Mouse (Mus musculus): ENCODE data around the gene Kcnk3. TPM values are rescaled to one million over a fixed set of nuclear protein-coding genes. Genes with fewer than 3 reads are reported as not detected.

The Kcnk3 gene
- polyA plus RNA-seq, 1 experiment from 2014 or later = 2.1 TPM

GRCm38 (mm10) chr5:30650756-30651155 is 62.8 kb downstream of the Kcnk3 start:
- ATAC-seq (ENCODE audit: low FRiP score, low TSS enrichment) = no peak
- no peaks in the 10 kb centered on the region for H3K27me3 ChIP-seq (ENCODE audit: control insufficient read depth, insufficient read depth, low read length)
- WGBS = 89% methylated on average over 3 of the region's 3 CpGs
- H3K4me3 ChIP-seq (ENCODE audit: low read length) = no peak overlapping the region
- H3K9ac ChIP-seq (ENCODE audit: low read depth, low read length) = no peak overlapping the region
- H3K4me2 ChIP-seq (replicated peaks; ENCODE audit: low read depth, low read length) = no peak overlapping the region
- H3K4me1 ChIP-seq (ENCODE audit: control insufficient read depth, insufficient read depth, low read length) = peaks cover 10% of the 10 kb centered on the region
- no peak overlapping the region for H3K27ac ChIP-seq (ENCODE audit: low read depth, low read length)
- H3K9me3 ChIP-seq (ENCODE audit: control insufficient read depth, low read length) = no peaks in the 10 kb centered on the region
- H3K36me3 ChIP-seq (ENCODE audit: control insufficient read depth, insufficient read depth, low read length) = 0 out of 2 replicates have a peak, but pooled peaks cover 7% of the 10 kb centered on the region

- Histone ChIP-seq H3K4me3 (ENCODE audit: low read length) (no peak overlapping the region), H3K27ac (ENCODE audit: low read depth, low read length) (no peak overlapping the region), H3K36me3 (ENCODE audit: control insufficient read depth, insufficient read depth, low read length) (peaks cover 15% of the 10 kb centered on the region; the same call in 1 of the 2 replicates), H3K27me3 (ENCODE audit: control insufficient read depth, insufficient read depth, low read length) (no peaks in the 10 kb centered on the region), H3K9ac (ENCODE audit: low read depth, low read length) (no peak overlapping the region), H3K9me3 (ENCODE audit: control insufficient read depth, low read length) (no peaks in the 10 kb centered on the region), H3K4me1 (ENCODE audit: control insufficient read depth, insufficient read depth, low read length) (peaks cover 10% of the 10 kb centered on the region), H3K4me2 (replicated peaks; ENCODE audit: low read depth, low read length) (no peak overlapping the region)
- WGBS = 95% methylated on average over 3 of the region's 3 CpGs
- ATAC-seq (ENCODE audit: low FRiP score, low TSS enrichment) = no peak
Measured at GRCm38 (mm10) chr5:30651554-30651953, 63.6 kb downstream of the Kcnk3 start.

GRCm38 (mm10) chr5:30653246-30653645 is 65.3 kb downstream of the Kcnk3 start:
- Histone ChIP-seq H3K4me1 (ENCODE audit: control insufficient read depth, insufficient read depth, low read length) (peaks cover 5% of the 10 kb centered on the region), H3K36me3 (ENCODE audit: control insufficient read depth, insufficient read depth, low read length) (peaks cover 26% of the 10 kb centered on the region; the same call in 1 of the 2 replicates), H3K9me3 (ENCODE audit: control insufficient read depth, low read length) (no peaks in the 10 kb centered on the region), H3K27me3 (ENCODE audit: control insufficient read depth, insufficient read depth, low read length) (no peaks in the 10 kb centered on the region), H3K27ac (ENCODE audit: low read depth, low read length) (no peak overlapping the region), H3K9ac (ENCODE audit: low read depth, low read length) (no peak overlapping the region), H3K4me3 (ENCODE audit: low read length) (no peak overlapping the region), H3K4me2 (replicated peaks; ENCODE audit: low read depth, low read length) (no peak overlapping the region)
- no peak for ATAC-seq (ENCODE audit: low FRiP score, low TSS enrichment)
- 85% methylated on average over 6 of the region's 6 CpGs for WGBS

GRCm38 (mm10) chr5:30655042-30655441 is 67.1 kb downstream of the Kcnk3 start:
- no peaks in the 10 kb centered on the region for H3K4me1 ChIP-seq (ENCODE audit: control insufficient read depth, insufficient read depth, low read length)
- WGBS = 84% methylated on average over 8 of the region's 8 CpGs
- H3K4me2 ChIP-seq (replicated peaks; ENCODE audit: low read depth, low read length) = no peak overlapping the region
- H3K27me3 ChIP-seq (ENCODE audit: control insufficient read depth, insufficient read depth, low read length) = no peaks in the 10 kb centered on the region
- no peak for ATAC-seq (ENCODE audit: low FRiP score, low TSS enrichment)
- no peaks in the 10 kb centered on the region for H3K9me3 ChIP-seq (ENCODE audit: control insufficient read depth, low read length)
- H3K9ac ChIP-seq (ENCODE audit: low read depth, low read length) = no peak overlapping the region
- peaks cover 26% of the 10 kb centered on the region; the same call in 1 of the 2 replicates for H3K36me3 ChIP-seq (ENCODE audit: control insufficient read depth, insufficient read depth, low read length)
- H3K27ac ChIP-seq (ENCODE audit: low read depth, low read length) = no peak overlapping the region
- no peak overlapping the region for H3K4me3 ChIP-seq (ENCODE audit: low read length)

- no peaks in the 10 kb centered on the region for H3K4me1 ChIP-seq (ENCODE audit: control insufficient read depth, insufficient read depth, low read length)
- WGBS = 86% methylated on average over 6 of the region's 6 CpGs
- H3K4me2 ChIP-seq (replicated peaks; ENCODE audit: low read depth, low read length) = no peak overlapping the region
- no peaks in the 10 kb centered on the region for H3K9me3 ChIP-seq (ENCODE audit: control insufficient read depth, low read length)
- H3K4me3 ChIP-seq (ENCODE audit: low read length) = no peak overlapping the region
- no peak overlapping the region for H3K27ac ChIP-seq (ENCODE audit: low read depth, low read length)
- no peak overlapping the region for H3K9ac ChIP-seq (ENCODE audit: low read depth, low read length)
- ATAC-seq (ENCODE audit: low FRiP score, low TSS enrichment) = no peak
- H3K36me3 ChIP-seq (ENCODE audit: control insufficient read depth, insufficient read depth, low read length) = peaks cover 26% of the 10 kb centered on the region; the same call in 1 of the 2 replicates
- H3K27me3 ChIP-seq (ENCODE audit: control insufficient read depth, insufficient read depth, low read length) = no peaks in the 10 kb centered on the region
Measured at GRCm38 (mm10) chr5:30655526-30656195, 67.7 kb downstream of the Kcnk3 start.

GRCm38 (mm10) chr5:30659042-30659441 is 71.1 kb downstream of the Kcnk3 start:
- H3K4me3 ChIP-seq (ENCODE audit: low read length) = no peak overlapping the region
- no peaks in the 10 kb centered on the region for H3K4me1 ChIP-seq (ENCODE audit: control insufficient read depth, insufficient read depth, low read length)
- WGBS = 86% methylated on average over 4 of the region's 4 CpGs
- H3K36me3 ChIP-seq (ENCODE audit: control insufficient read depth, insufficient read depth, low read length) = peaks cover 26% of the 10 kb centered on the region; the same call in 1 of the 2 replicates
- H3K27ac ChIP-seq (ENCODE audit: low read depth, low read length) = no peak overlapping the region
- no peak overlapping the region for H3K9ac ChIP-seq (ENCODE audit: low read depth, low read length)
- H3K4me2 ChIP-seq (replicated peaks; ENCODE audit: low read depth, low read length) = no peak overlapping the region
- ATAC-seq (ENCODE audit: low FRiP score, low TSS enrichment) = no peak
- no peaks in the 10 kb centered on the region; the same call in 1 of the 2 replicates for H3K9me3 ChIP-seq (ENCODE audit: control insufficient read depth, low read length)
- no peaks in the 10 kb centered on the region for H3K27me3 ChIP-seq (ENCODE audit: control insufficient read depth, insufficient read depth, low read length)

GRCm38 (mm10) chr5:30660278-30660677 is 72.3 kb downstream of the Kcnk3 start:
- Histone ChIP-seq H3K4me1 (ENCODE audit: control insufficient read depth, insufficient read depth, low read length) (no peaks in the 10 kb centered on the region), H3K9ac (ENCODE audit: low read depth, low read length) (no peak overlapping the region), H3K4me2 (replicated peaks; ENCODE audit: low read depth, low read length) (no peak overlapping the region), H3K4me3 (ENCODE audit: low read length) (no peak overlapping the region), H3K36me3 (ENCODE audit: control insufficient read depth, insufficient read depth, low read length) (peaks cover 24% of the 10 kb centered on the region; the same call in 1 of the 2 replicates), H3K27ac (ENCODE audit: low read depth, low read length) (no peak overlapping the region), H3K27me3 (ENCODE audit: control insufficient read depth, insufficient read depth, low read length) (no peaks in the 10 kb centered on the region), H3K9me3 (ENCODE audit: control insufficient read depth, low read length) (no peaks in the 10 kb centered on the region; the same call in 1 of the 2 replicates)
- WGBS = 95% methylated on average over 1 of the region's 1 CpGs
- no peak for ATAC-seq (ENCODE audit: low FRiP score, low TSS enrichment)

GRCm38 (mm10) chr5:30660813-30661212 is 72.8 kb downstream of the Kcnk3 start:
- no peaks in the 10 kb centered on the region for H3K27me3 ChIP-seq (ENCODE audit: control insufficient read depth, insufficient read depth, low read length)
- no peak for ATAC-seq (ENCODE audit: low FRiP score, low TSS enrichment)
- H3K36me3 ChIP-seq (ENCODE audit: control insufficient read depth, insufficient read depth, low read length) = peaks cover 19% of the 10 kb centered on the region; the same call in 1 of the 2 replicates
- H3K9ac ChIP-seq (ENCODE audit: low read depth, low read length) = no peak overlapping the region
- H3K4me2 ChIP-seq (replicated peaks; ENCODE audit: low read depth, low read length) = no peak overlapping the region
- no peak overlapping the region for H3K27ac ChIP-seq (ENCODE audit: low read depth, low read length)
- H3K9me3 ChIP-seq (ENCODE audit: control insufficient read depth, low read length) = no peaks in the 10 kb centered on the region; the same call in 1 of the 2 replicates
- no peak overlapping the region for H3K4me3 ChIP-seq (ENCODE audit: low read length)
- no peaks in the 10 kb centered on the region for H3K4me1 ChIP-seq (ENCODE audit: control insufficient read depth, insufficient read depth, low read length)
- WGBS = 99% methylated on average over 5 of the region's 5 CpGs

- no peak overlapping the region for H3K27ac ChIP-seq (ENCODE audit: low read depth, low read length)
- no peak overlapping the region for H3K9ac ChIP-seq (ENCODE audit: low read depth, low read length)
- no peaks in the 10 kb centered on the region for H3K27me3 ChIP-seq (ENCODE audit: control insufficient read depth, insufficient read depth, low read length)
- no peak overlapping the region for H3K4me3 ChIP-seq (ENCODE audit: low read length)
- peaks cover 17% of the 10 kb centered on the region for H3K36me3 ChIP-seq (ENCODE audit: control insufficient read depth, insufficient read depth, low read length)
- 91% methylated on average over 9 of the region's 9 CpGs for WGBS
- ATAC-seq (ENCODE audit: low FRiP score, low TSS enrichment) = no peak
- H3K9me3 ChIP-seq (ENCODE audit: control insufficient read depth, low read length) = no peaks in the 10 kb centered on the region; the same call in 1 of the 2 replicates
- peaks cover 18% of the 10 kb centered on the region for H3K4me1 ChIP-seq (ENCODE audit: control insufficient read depth, insufficient read depth, low read length)
- H3K4me2 ChIP-seq (replicated peaks; ENCODE audit: low read depth, low read length) = no peak overlapping the region
Measured at GRCm38 (mm10) chr5:30665360-30665759, 77.4 kb downstream of the Kcnk3 start.

Data from kidney, embryonic 14.5 days (tissue).